Mouse (Mus musculus) megakaryocyte progenitor cell, adult 5-6 weeks (primary cell): ENCODE data around the gene B4galnt4. TPM values are rescaled to one million over a fixed set of nuclear protein-coding genes. Genes with fewer than 3 reads are reported as not detected.

Source experiments
- ATAC-seq: replicated peaks from 2 replicates; pipeline ENCODE4 v1.8.0; 2016; ENCODE audit warnings: mild to moderate bottlenecking, moderate TSS enrichment, inconsistent platforms; ENCODE audit not compliant: poor library complexity
- total RNA-seq, 2 experiments: library from RNA; stranded (forward) in 1 of 2; stranded (reverse) in 1 of 2; fragments of 157-497, 149-512 nt in 1 of 2; fragments of 200-1000 nt in 1 of 2; gene quantifications; 2 replicates each; pipeline versions ENCODE4 v1.2.3 to v1.2.4; 2015 to 2017

Gene B4galnt4
- total RNA-seq, 2 experiments from 2014 or later, result 0.84 to 2.8 TPM

DNA sequence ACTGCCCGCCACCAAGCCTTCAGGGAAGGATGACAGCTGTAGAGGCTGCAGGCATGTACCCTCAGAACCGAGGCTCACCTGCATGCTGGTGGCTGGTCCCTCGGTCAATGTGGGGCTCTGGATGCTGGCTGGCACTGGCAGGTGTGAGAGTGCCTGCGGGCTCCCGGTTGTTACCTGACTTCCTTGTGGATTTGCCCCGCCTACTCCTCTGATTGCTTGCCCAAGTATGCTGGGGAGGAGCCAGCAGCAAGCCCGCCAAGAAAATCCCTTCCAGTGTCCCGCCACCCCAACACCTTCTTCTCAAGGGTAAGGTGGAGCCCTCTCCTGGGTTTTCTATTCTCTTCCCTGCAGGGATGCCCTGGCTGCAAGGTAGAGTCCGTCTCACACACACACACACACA lies 56.7 kb downstream of the B4galnt4 start, which contains the start of gene Ano9:
Gene Ano9 (minus strand): TSS at position 171 of the 400 bp plus-strand sequence.
- ATAC-seq, result no peak

DNA sequence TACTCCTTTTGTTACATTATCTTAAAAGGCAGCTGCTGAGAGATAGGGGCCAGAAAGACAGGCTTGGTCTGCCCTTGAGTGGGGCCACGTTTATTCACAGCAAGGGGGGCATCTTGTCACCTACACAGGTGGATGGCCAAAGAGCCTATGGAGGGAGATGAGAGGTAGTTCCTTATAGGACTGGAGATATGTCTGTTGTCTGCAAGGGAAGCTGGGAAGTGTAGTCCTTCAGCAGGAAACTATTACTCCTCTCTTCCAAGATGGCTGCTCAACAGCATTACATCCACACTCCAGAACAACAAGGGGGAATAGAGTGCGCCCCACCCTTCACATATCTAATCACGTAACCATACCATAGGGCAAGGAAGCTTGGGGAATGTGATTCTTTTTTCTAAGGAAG lies 58.6 kb downstream of the B4galnt4 start:
- no peak for ATAC-seq

DNA sequence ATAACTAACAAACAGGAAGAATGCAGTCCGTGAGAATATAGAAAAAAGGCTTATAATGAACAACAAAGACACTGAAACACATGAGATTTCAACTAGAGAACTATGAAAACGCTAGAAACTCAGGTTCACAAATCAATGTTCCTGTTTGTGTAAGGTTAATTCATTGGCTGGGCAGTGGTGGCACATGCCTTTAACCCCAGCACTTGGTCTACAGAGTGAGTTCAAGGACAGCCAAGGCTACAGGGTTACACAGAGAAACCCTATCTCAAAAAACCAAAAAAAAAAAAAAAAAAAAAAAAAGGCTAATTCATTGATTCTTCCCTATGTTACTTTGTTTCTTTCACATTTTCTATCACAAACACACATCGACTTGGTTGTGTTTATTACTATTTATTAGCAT lies 59.7 kb downstream of the B4galnt4 start:
- no peak for ATAC-seq

DNA sequence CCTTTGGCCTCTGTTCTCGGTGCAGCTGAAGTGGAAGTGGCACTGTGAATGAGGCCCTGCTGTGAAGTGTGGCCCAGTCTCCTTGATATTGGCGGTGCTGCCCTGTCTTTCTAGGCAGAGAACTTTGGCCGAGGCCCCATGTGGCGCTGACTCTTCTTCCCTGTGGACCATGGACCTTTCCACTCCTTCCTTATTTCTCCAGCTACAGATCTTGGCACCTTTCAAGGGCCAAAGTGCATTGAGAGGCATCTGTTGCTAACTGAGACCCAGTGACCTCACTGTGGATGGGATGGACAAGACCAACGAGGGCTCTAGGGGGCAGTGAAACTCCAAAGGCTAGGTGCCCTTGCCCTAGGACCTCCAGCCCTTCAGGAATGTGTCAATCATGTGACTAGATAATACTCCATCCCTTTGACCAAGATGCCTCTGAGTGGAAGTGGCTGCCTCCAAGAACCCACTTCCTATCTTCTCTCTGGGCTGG lies 60.2 kb downstream of the B4galnt4 start:
- ATAC-seq, result 0 out of 2 replicates have a peak, but pooled peaks have one; percentile 1

Other genes starting within 250 kb of the B4galnt4 start
Only the 30 nearest of the 33 such genes appear.
- gene Scgb1c1, start 215.6 kb upstream of the B4galnt4 start, total RNA-seq (2015), result not detected in 2 replicates
- gene Scgb1c1, start 215.6 kb upstream of the B4galnt4 start, total RNA-seq (2017), result not detected in 2 replicates
- gene Odf3, start 213.3 kb upstream of the B4galnt4 start, total RNA-seq (2015), result not detected in 2 replicates
- not detected in 2 replicates for gene Odf3, start 213.3 kb upstream of the B4galnt4 start, total RNA-seq (2017)
- 0.35 TPM in 1 of 2 replicates, not detected in the other for gene Gm45785, start 204.8 kb upstream of the B4galnt4 start, total RNA-seq (2015)
- not detected in 2 replicates for gene Gm45785, start 204.8 kb upstream of the B4galnt4 start, total RNA-seq (2017)
- gene Ric8a, start 204.1 kb upstream of the B4galnt4 start, total RNA-seq (2015), result 26.0 and 38.2 TPM in 2 replicates
- gene Ric8a, start 204.1 kb upstream of the B4galnt4 start, total RNA-seq (2017), result 24.4 and 27.3 TPM in 2 replicates
- gene Bet1l, start 203.5 kb upstream of the B4galnt4 start, total RNA-seq (2015), result 9.9 and 12.3 TPM in 2 replicates
- 21.8 and 24.6 TPM in 2 replicates for gene Bet1l, start 203.5 kb upstream of the B4galnt4 start, total RNA-seq (2017)
- gene Psmd13, start 179.1 kb upstream of the B4galnt4 start, total RNA-seq (2015), result 85.9 and 103 TPM in 2 replicates
- gene Psmd13, start 179.1 kb upstream of the B4galnt4 start, total RNA-seq (2017), result 197 and 208 TPM in 2 replicates
- gene Sirt3, start 178.8 kb upstream of the B4galnt4 start, total RNA-seq (2015), result 22.9 and 23.0 TPM in 2 replicates
- 30.0 and 31.9 TPM in 2 replicates for gene Sirt3, start 178.8 kb upstream of the B4galnt4 start, total RNA-seq (2017)
- gene Cox8b, start 160.7 kb upstream of the B4galnt4 start, total RNA-seq (2015), result not detected in 2 replicates
- gene Cox8b, start 160.7 kb upstream of the B4galnt4 start, total RNA-seq (2017), result not detected in 2 replicates
- not detected in 2 replicates for gene Nlrp6, start 140.2 kb upstream of the B4galnt4 start, total RNA-seq (2015)
- not detected in 2 replicates for gene Nlrp6, start 140.2 kb upstream of the B4galnt4 start, total RNA-seq (2017)
- 5.1 and 7.3 TPM in 2 replicates for gene Pgghg, start 119.7 kb upstream of the B4galnt4 start, total RNA-seq (2015)
- gene Pgghg, start 119.7 kb upstream of the B4galnt4 start, total RNA-seq (2017), result 8.2 and 9.0 TPM in 2 replicates
- gene Ifitm5, start 110.8 kb upstream of the B4galnt4 start, total RNA-seq (2015), result 0.83 and 1.1 TPM in 2 replicates
- gene Ifitm5, start 110.8 kb upstream of the B4galnt4 start, total RNA-seq (2017), result not detected in 2 replicates
- gene Gm45717, start 105.2 kb upstream of the B4galnt4 start, total RNA-seq (2015), result not detected in 2 replicates
- gene Gm45717, start 105.2 kb upstream of the B4galnt4 start, total RNA-seq (2017), result 1.1 TPM in 1 of 2 replicates, not detected in the other
- gene Ifitm2, start 105.1 kb upstream of the B4galnt4 start, total RNA-seq (2015), result 577 and 637 TPM in 2 replicates
- 287 and 322 TPM in 2 replicates for gene Ifitm2, start 105.1 kb upstream of the B4galnt4 start, total RNA-seq (2017)
- gene Ifitm1, start 93.9 kb upstream of the B4galnt4 start, total RNA-seq (2015), result 57.8 and 89.8 TPM in 2 replicates
- 33.7 and 37.5 TPM in 2 replicates for gene Ifitm1, start 93.9 kb upstream of the B4galnt4 start, total RNA-seq (2017)
- 147 and 203 TPM in 2 replicates for gene Ifitm3, start 50.3 kb upstream of the B4galnt4 start, total RNA-seq (2015)
- gene Ifitm3, start 50.3 kb upstream of the B4galnt4 start, total RNA-seq (2017), result 49.4 and 56.2 TPM in 2 replicates
- gene Ifitm6, start 43.2 kb upstream of the B4galnt4 start, total RNA-seq (2015), result 81.7 and 90.1 TPM in 2 replicates
- 37.7 and 55.9 TPM in 2 replicates for gene Ifitm6, start 43.2 kb upstream of the B4galnt4 start, total RNA-seq (2017)
- gene Gm17387, start 32.0 kb upstream of the B4galnt4 start, total RNA-seq (2015), result not detected in 2 replicates
- not detected in 2 replicates for gene Gm17387, start 32.0 kb upstream of the B4galnt4 start, total RNA-seq (2017)
- gene Pkp3, start 17.1 kb downstream of the B4galnt4 start, total RNA-seq (2015), result 1.0 and 2.2 TPM in 2 replicates
- 0.10 and 1.1 TPM in 2 replicates for gene Pkp3, start 17.1 kb downstream of the B4galnt4 start, total RNA-seq (2017)
- gene Sigirr, start 39.5 kb downstream of the B4galnt4 start, total RNA-seq (2015), result 12.3 and 12.6 TPM in 2 replicates
- gene Sigirr, start 39.5 kb downstream of the B4galnt4 start, total RNA-seq (2017), result 5.8 and 14.0 TPM in 2 replicates
- not detected in 2 replicates for gene Ano9, start 56.7 kb downstream of the B4galnt4 start, total RNA-seq (2015)
- not detected in 2 replicates for gene Ano9, start 56.7 kb downstream of the B4galnt4 start, total RNA-seq (2017)
- 5.8 and 9.2 TPM in 2 replicates for gene Ptdss2, start 61.3 kb downstream of the B4galnt4 start, total RNA-seq (2015)
- gene Ptdss2, start 61.3 kb downstream of the B4galnt4 start, total RNA-seq (2017), result 5.7 and 5.8 TPM in 2 replicates
- 36.0 and 41.3 TPM in 2 replicates for gene Rnh1, start 111.8 kb downstream of the B4galnt4 start, total RNA-seq (2015)
- 43.4 and 57.6 TPM in 2 replicates for gene Rnh1, start 111.8 kb downstream of the B4galnt4 start, total RNA-seq (2017)
- gene Hras, start 132.9 kb downstream of the B4galnt4 start, total RNA-seq (2015), result 30.5 and 40.6 TPM in 2 replicates
- gene Hras, start 132.9 kb downstream of the B4galnt4 start, total RNA-seq (2017), result 19.9 and 23.7 TPM in 2 replicates
- gene Lrrc56, start 133.1 kb downstream of the B4galnt4 start, total RNA-seq (2015), result 0.39 and 0.84 TPM in 2 replicates
- gene Lrrc56, start 133.1 kb downstream of the B4galnt4 start, total RNA-seq (2017), result 0.50 and 3.4 TPM in 2 replicates
- 0.20 and 0.89 TPM in 2 replicates for gene Lmntd2, start 153.0 kb downstream of the B4galnt4 start, total RNA-seq (2015)
- 0.10 TPM in 1 of 2 replicates, not detected in the other for gene Lmntd2, start 153.0 kb downstream of the B4galnt4 start, total RNA-seq (2017)
- gene Rassf7, start 154.8 kb downstream of the B4galnt4 start, total RNA-seq (2015), result 3.2 and 4.3 TPM in 2 replicates
- 2.2 and 6.6 TPM in 2 replicates for gene Rassf7, start 154.8 kb downstream of the B4galnt4 start, total RNA-seq (2017)
- gene Phrf1, start 167.7 kb downstream of the B4galnt4 start, total RNA-seq (2015), result 51.0 and 53.0 TPM in 2 replicates
- 60.4 and 62.2 TPM in 2 replicates for gene Phrf1, start 167.7 kb downstream of the B4galnt4 start, total RNA-seq (2017)
- gene Irf7, start 205.4 kb downstream of the B4galnt4 start, total RNA-seq (2015), result 2.4 and 3.0 TPM in 2 replicates
- 2.9 and 4.7 TPM in 2 replicates for gene Irf7, start 205.4 kb downstream of the B4galnt4 start, total RNA-seq (2017)
- not detected in 2 replicates for gene Cdhr5, start 215.7 kb downstream of the B4galnt4 start, total RNA-seq (2015)
- gene Cdhr5, start 215.7 kb downstream of the B4galnt4 start, total RNA-seq (2017), result not detected in 2 replicates
- gene Sct, start 218.0 kb downstream of the B4galnt4 start, total RNA-seq (2015), result not detected in 2 replicates
- not detected in 2 replicates for gene Sct, start 218.0 kb downstream of the B4galnt4 start, total RNA-seq (2017)